Mouse (Mus musculus): ENCODE results near the gene Grtp1. TPM values are rescaled to one million over a fixed set of nuclear protein-coding genes. Genes with fewer than 3 reads are reported as not detected.

The Grtp1 gene
- polyA plus RNA-seq, 1 experiment from 2014 or later, result 6.8 TPM

DNA sequence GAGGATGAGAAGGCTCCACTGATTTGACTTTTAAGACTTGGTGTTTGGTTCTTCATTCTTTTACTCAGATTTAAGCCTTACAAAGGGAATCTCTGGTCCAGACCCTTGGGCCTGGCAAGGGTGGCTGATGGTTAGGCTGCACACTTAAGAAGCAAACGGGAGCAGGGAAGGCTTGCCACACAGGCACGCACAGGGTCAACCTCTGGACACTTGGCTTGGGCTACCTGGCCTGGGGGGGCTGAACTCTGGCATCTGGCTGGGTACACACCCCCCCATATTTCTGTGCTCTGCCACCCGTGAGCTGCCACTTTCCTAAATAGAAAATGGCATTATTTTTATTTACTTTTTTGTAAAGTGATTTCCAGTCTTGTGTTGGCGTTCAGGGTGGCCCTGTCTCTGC is 25.6 kb downstream of the Grtp1 start:
- H3K36me3 ChIP-seq (ENCODE audit: control insufficient read depth, insufficient read depth), result peaks cover 57% of the 10 kb centered on the region
- no peak overlapping the region for H3K4me2 ChIP-seq (ENCODE audit: low read depth, low read length)
- H3K4me1 ChIP-seq (ENCODE audit: control insufficient read depth, low read depth, low read length), result no peaks in the 10 kb centered on the region
- no peak overlapping the region for H3K9ac ChIP-seq (ENCODE audit: low read depth, low read length)
- H3K27me3 ChIP-seq (ENCODE audit: control insufficient read depth, insufficient read depth, low read depth, low read length), result no peaks in the 10 kb centered on the region
- ATAC-seq (ENCODE audit: low read depth), result no peak
- 83% methylated on average over 4 of the region's 4 CpGs for WGBS (ENCODE audit: insufficient replicate concordance)
- H3K9me3 ChIP-seq (replicated peaks; ENCODE audit: control insufficient read depth, low read length), result no peaks in the 10 kb centered on the region
- H3K4me3 ChIP-seq (ENCODE audit: low read depth, low read length), result no peak overlapping the region
- no peak overlapping the region for H3K27ac ChIP-seq (ENCODE audit: low read length)

DNA sequence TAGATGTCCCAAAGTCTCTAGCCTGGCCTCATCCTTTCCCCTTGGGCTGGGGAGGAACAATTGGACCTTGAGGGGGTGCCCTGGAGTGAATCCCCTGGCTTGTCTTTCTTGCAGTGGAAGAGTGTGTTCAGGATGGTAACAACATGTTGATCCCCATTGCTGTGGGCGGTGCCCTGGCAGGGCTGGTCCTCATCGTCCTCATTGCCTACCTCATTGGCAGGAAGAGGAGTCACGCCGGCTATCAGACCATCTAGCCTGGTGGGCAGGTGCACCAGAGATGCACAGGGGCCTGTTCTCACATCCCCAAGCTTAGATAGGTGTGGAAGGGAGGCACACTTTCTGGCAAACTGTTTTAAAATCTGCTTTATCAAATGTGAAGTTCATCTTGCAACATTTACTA is 26.1 kb downstream of the Grtp1 start:
- Histone ChIP-seq H3K9me3 (replicated peaks; ENCODE audit: control insufficient read depth, low read length) (no peaks in the 10 kb centered on the region), H3K27ac (ENCODE audit: low read length) (no peak overlapping the region), H3K9ac (ENCODE audit: low read depth, low read length) (no peak overlapping the region), H3K4me1 (ENCODE audit: control insufficient read depth, low read depth, low read length) (no peaks in the 10 kb centered on the region), H3K36me3 (ENCODE audit: control insufficient read depth, insufficient read depth) (peaks cover 60% of the 10 kb centered on the region), H3K27me3 (ENCODE audit: control insufficient read depth, insufficient read depth, low read depth, low read length) (no peaks in the 10 kb centered on the region), H3K4me3 (ENCODE audit: low read depth, low read length) (no peak overlapping the region), H3K4me2 (ENCODE audit: low read depth, low read length) (no peak overlapping the region)
- no peak for ATAC-seq (ENCODE audit: low read depth)
- WGBS (ENCODE audit: insufficient replicate concordance), result 73% methylated on average over 4 of the region's 4 CpGs

GRCm38 (mm10) chr8:13170510-13170909 is 29.9 kb downstream of the Grtp1 start:
- WGBS (ENCODE audit: insufficient replicate concordance), result 44% methylated on average over 1 of the region's 1 CpGs
- peaks cover 64% of the 10 kb centered on the region for H3K36me3 ChIP-seq (ENCODE audit: control insufficient read depth, insufficient read depth)
- no peak overlapping the region for H3K27ac ChIP-seq (ENCODE audit: low read length)
- H3K4me1 ChIP-seq (ENCODE audit: control insufficient read depth, low read depth, low read length), result no peaks in the 10 kb centered on the region
- ATAC-seq (ENCODE audit: low read depth), result no peak
- no peaks in the 10 kb centered on the region for H3K27me3 ChIP-seq (ENCODE audit: control insufficient read depth, insufficient read depth, low read depth, low read length)
- H3K9me3 ChIP-seq (replicated peaks; ENCODE audit: control insufficient read depth, low read length), result no peaks in the 10 kb centered on the region
- H3K9ac ChIP-seq (ENCODE audit: low read depth, low read length), result no peak overlapping the region
- H3K4me3 ChIP-seq (ENCODE audit: low read depth, low read length), result no peak overlapping the region
- no peak overlapping the region for H3K4me2 ChIP-seq (ENCODE audit: low read depth, low read length)

- H3K9ac ChIP-seq (ENCODE audit: low read depth, low read length), result peak overlapping the region; percentile 2; the same call in 1 of the 2 replicates
- no peak for ATAC-seq (ENCODE audit: low read depth)
- H3K4me2 ChIP-seq (ENCODE audit: low read depth, low read length), result no peak overlapping the region
- peaks cover 20% of the 10 kb centered on the region for H3K36me3 ChIP-seq (ENCODE audit: control insufficient read depth, insufficient read depth)
- H3K27me3 ChIP-seq (ENCODE audit: control insufficient read depth, insufficient read depth, low read depth, low read length), result no peaks in the 10 kb centered on the region
- H3K4me1 ChIP-seq (ENCODE audit: control insufficient read depth, low read depth, low read length), result peaks cover 45% of the 10 kb centered on the region
- no peak overlapping the region for H3K27ac ChIP-seq (ENCODE audit: low read length)
- H3K4me3 ChIP-seq (ENCODE audit: low read depth, low read length), result no peak overlapping the region
- no peaks in the 10 kb centered on the region for H3K9me3 ChIP-seq (replicated peaks; ENCODE audit: control insufficient read depth, low read length)
- WGBS (ENCODE audit: insufficient replicate concordance), result 80% methylated on average over 5 of the region's 5 CpGs
Observed at GRCm38 (mm10) chr8:13164361-13164760, 36.1 kb downstream of the Grtp1 start.

DNA sequence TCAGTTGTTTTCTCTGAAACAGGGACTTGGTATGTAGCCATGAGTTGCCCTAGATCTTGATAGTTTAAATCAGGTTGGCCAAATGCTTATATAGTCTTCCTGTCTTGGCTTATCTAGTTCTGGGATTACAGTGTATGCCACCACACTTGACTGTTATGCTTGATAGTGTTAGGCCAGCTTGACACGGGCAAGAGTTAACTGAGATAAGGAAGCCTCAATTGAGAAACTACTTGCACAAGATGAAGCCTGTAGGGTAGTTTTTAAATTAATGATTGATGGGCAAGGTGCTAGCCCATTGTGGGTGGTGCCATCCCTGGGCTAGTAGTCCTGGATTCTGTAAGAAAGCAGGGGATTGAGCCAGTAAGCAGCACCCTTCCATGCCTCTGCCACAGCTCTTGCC is 36.9 kb downstream of the Grtp1 start:
- 0 out of 2 replicates have a peak overlapping the region, but pooled peaks have one; percentile 6 for H3K9ac ChIP-seq (ENCODE audit: low read depth, low read length)
- peak; percentile 62 for ATAC-seq (ENCODE audit: low read depth)

DNA sequence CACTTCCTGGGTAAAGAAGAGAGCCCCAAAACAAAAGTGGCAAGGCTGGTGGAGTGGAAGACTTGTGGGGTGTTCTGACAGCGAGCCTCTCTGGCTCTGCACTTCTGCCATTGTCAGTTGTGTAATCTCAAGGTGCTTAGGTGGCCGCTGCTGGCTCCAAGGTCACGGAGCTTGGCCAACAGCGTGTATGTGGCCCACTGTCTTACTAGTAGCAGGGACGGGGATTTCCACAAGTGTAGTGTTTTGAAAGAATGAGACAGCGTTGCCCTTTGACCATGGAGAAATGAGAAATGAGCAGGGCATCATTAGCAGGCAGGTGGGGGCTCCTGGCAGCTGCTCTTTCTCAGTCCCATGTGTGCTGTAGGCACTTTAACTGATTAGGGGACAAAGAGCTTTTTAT is 38.3 kb downstream of the Grtp1 start:
- Histone ChIP-seq H3K4me1 (ENCODE audit: control insufficient read depth, low read depth, low read length) (peaks cover 49% of the 10 kb centered on the region), H3K9ac (ENCODE audit: low read depth, low read length) (peak overlapping the region; percentile 7; the same call in 1 of the 2 replicates), H3K4me3 (ENCODE audit: low read depth, low read length) (no peak overlapping the region; the same call in 1 of the 2 replicates), H3K9me3 (replicated peaks; ENCODE audit: control insufficient read depth, low read length) (no peaks in the 10 kb centered on the region), H3K27ac (ENCODE audit: low read length) (peak overlapping the region; percentile 40; the same call in 1 of the 2 replicates), H3K4me2 (ENCODE audit: low read depth, low read length) (peak overlapping the region; percentile 85), H3K36me3 (ENCODE audit: control insufficient read depth, insufficient read depth) (peaks cover 2% of the 10 kb centered on the region), H3K27me3 (ENCODE audit: control insufficient read depth, insufficient read depth, low read depth, low read length) (no peaks in the 10 kb centered on the region)
- ATAC-seq (ENCODE audit: low read depth), result no peak
- 76% methylated on average over 6 of the region's 6 CpGs for WGBS (ENCODE audit: insufficient replicate concordance)

More for the DNA sequence above, 36.9 kb downstream of the Grtp1 start:
- peaks cover 47% of the 10 kb centered on the region for H3K4me1 ChIP-seq (ENCODE audit: control insufficient read depth, low read depth, low read length)
- peaks cover 13% of the 10 kb centered on the region for H3K36me3 ChIP-seq (ENCODE audit: control insufficient read depth, insufficient read depth)
- peak overlapping the region; percentile 59 for H3K27ac ChIP-seq (ENCODE audit: low read length)
- peak overlapping the region; percentile 2; the same call in 1 of the 2 replicates for H3K4me3 ChIP-seq (ENCODE audit: low read depth, low read length)
- H3K4me2 ChIP-seq (ENCODE audit: low read depth, low read length), result peak overlapping the region; percentile 40
- WGBS (ENCODE audit: insufficient replicate concordance), result 9% methylated on average over 1 of the region's 1 CpGs
- no peaks in the 10 kb centered on the region for H3K9me3 ChIP-seq (replicated peaks; ENCODE audit: control insufficient read depth, low read length)
- H3K27me3 ChIP-seq (ENCODE audit: control insufficient read depth, insufficient read depth, low read depth, low read length), result no peaks in the 10 kb centered on the region

GRCm38 (mm10) chr8:13160691-13161090 is 39.7 kb downstream of the Grtp1 start:
- H3K4me2 ChIP-seq (ENCODE audit: low read depth, low read length), result peak overlapping the region; percentile 85
- H3K4me1 ChIP-seq (ENCODE audit: control insufficient read depth, low read depth, low read length), result peaks cover 49% of the 10 kb centered on the region
- no peaks in the 10 kb centered on the region for H3K27me3 ChIP-seq (ENCODE audit: control insufficient read depth, insufficient read depth, low read depth, low read length)
- peak overlapping the region; percentile 88 for H3K27ac ChIP-seq (ENCODE audit: low read length)
- peak overlapping the region; percentile 97 for H3K9ac ChIP-seq (ENCODE audit: low read depth, low read length)
- H3K4me3 ChIP-seq (ENCODE audit: low read depth, low read length), result peak overlapping the region; percentile 92
- no peak for ATAC-seq (ENCODE audit: low read depth)
- H3K36me3 ChIP-seq (ENCODE audit: control insufficient read depth, insufficient read depth), result no peaks in the 10 kb centered on the region
- WGBS (ENCODE audit: insufficient replicate concordance), result 70% methylated on average over 3 of the region's 3 CpGs
- H3K9me3 ChIP-seq (replicated peaks; ENCODE audit: control insufficient read depth, low read length), result no peaks in the 10 kb centered on the region

GRCm38 (mm10) chr8:13159377-13159881 is 41.0 kb downstream of the Grtp1 start:
- Histone ChIP-seq H3K36me3 (ENCODE audit: control insufficient read depth, insufficient read depth) (no peaks in the 10 kb centered on the region), H3K4me1 (ENCODE audit: control insufficient read depth, low read depth, low read length) (peaks cover 47% of the 10 kb centered on the region), H3K4me2 (ENCODE audit: low read depth, low read length) (peak overlapping the region; percentile 85), H3K27me3 (ENCODE audit: control insufficient read depth, insufficient read depth, low read depth, low read length) (no peaks in the 10 kb centered on the region), H3K27ac (ENCODE audit: low read length) (peak overlapping the region; percentile 88), H3K9ac (ENCODE audit: low read depth, low read length) (peak overlapping the region; percentile 97), H3K9me3 (replicated peaks; ENCODE audit: control insufficient read depth, low read length) (no peaks in the 10 kb centered on the region), H3K4me3 (ENCODE audit: low read depth, low read length) (peak overlapping the region; percentile 92)
- WGBS (ENCODE audit: insufficient replicate concordance), result under 1% methylated on average over 45 of the region's 49 CpGs
- ATAC-seq (ENCODE audit: low read depth), result peak; percentile 63

- ATAC-seq (ENCODE audit: low read depth), result peak; percentile 86
- H3K4me3 ChIP-seq (ENCODE audit: low read depth, low read length), result peak within 1 kb of the TSS; percentile 92
- H3K4me2 ChIP-seq (ENCODE audit: low read depth, low read length), result peak within 1 kb of the TSS; percentile 85
- peak within 1 kb of the TSS; percentile 97 for H3K9ac ChIP-seq (ENCODE audit: low read depth, low read length)
- H3K4me1 ChIP-seq (ENCODE audit: control insufficient read depth, low read depth, low read length), result peaks cover 41% of the 10 kb centered on the region
- 1% methylated on average over 41 of the region's 50 CpGs for WGBS (ENCODE audit: insufficient replicate concordance)
- no peaks in the 10 kb centered on the region for H3K27me3 ChIP-seq (ENCODE audit: control insufficient read depth, insufficient read depth, low read depth, low read length)
- no peaks in the 10 kb centered on the region for H3K36me3 ChIP-seq (ENCODE audit: control insufficient read depth, insufficient read depth)
- H3K9me3 ChIP-seq (replicated peaks; ENCODE audit: control insufficient read depth, low read length), result no peaks in the 10 kb centered on the region
- peak within 1 kb of the TSS; percentile 88 for H3K27ac ChIP-seq (ENCODE audit: low read length)
Observed at GRCm38 (mm10) chr8:13158718-13159376, 41.6 kb downstream of the Grtp1 start, which contains the start of gene Lamp1. TSS of gene Lamp1 (plus strand) at chr8:13159161.

Measured in liver, embryonic 16.5 days (tissue).